Comparison of ENCODE assay signal across 11 mouse cellular contexts in the genomic region with DNA sequence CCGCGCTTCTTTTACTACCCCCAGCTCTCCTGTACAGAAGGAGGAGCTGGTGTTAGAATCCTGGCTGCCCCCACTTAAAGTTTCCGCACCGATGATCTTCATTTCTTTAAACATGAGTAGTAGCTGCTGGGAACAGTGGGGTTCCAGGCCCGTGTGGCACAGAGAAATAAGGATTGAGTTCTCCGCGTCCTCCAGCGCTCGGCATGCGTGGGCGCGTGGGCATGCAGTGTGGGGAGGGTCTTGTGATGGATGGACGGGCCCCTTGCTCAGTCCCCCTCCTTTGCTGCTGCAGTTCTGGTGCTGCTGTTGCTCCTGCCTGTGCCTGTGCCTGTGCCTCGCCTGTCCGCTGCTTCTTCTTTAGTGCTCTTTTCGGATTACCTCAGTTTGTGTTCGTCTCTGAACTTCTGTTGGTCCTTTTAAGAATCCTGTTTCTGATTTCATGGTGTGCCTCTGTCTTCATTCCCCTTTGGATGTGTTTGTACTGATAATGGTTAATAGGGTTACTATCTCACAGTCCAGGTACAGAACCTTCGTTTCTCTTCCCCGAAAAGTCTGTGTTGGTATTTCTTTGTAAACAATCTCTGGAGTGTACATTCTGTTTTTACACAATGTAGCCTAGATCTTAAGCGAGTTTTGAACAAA. TPM values are rescaled to one million over a fixed set of nuclear protein-coding genes. Genes with fewer than 3 reads are reported as not detected.
DNase-seq lines count a peak whose midpoint lies in the region; ATAC-seq and TF ChIP-seq lines count a peak whose summit lies in the region.
"Had no signal": no experiment of that assay in that cellular context is flagged by ENCODE, and none has a peak within 500 bp of the region (broad histone marks: within the 10 kb centered on the region; RNA-seq: fewer than 3 reads in every experiment).

No protein-coding gene starts in this region.

- H3K36me3 ChIP-seq in liver, postnatal 0 days (replicated peaks; ENCODE audit: insufficient read depth, low read length) = 0 out of 2 replicates have a peak, but pooled peaks cover 6% of the 10 kb centered on the region

- peak overlapping the region; percentile 58 for H3K4me2 ChIP-seq in liver, postnatal 0 days (ENCODE audit: low read depth, low read length)

- no peaks in the 10 kb centered on the region for H3K9me3 ChIP-seq in liver, postnatal 0 days (ENCODE audit: low read length)

- TF ChIP-seq CTCF in layer of hippocampus, adult 2 months (conservative IDR thresholded peaks at IDR 0.05) = no peak
- TF ChIP-seq CTCF in liver, postnatal 0 days (IDR thresholded peaks at IDR 0.05; ENCODE audit: low read depth) = no peak

- peak overlapping the region; percentile 35; the same call in 1 of the 2 replicates for H3K4me3 ChIP-seq in layer of hippocampus, adult 2 months
- no peak overlapping the region for H3K4me3 ChIP-seq in liver, postnatal 0 days (ENCODE audit: low read depth, low read length)

- no peak overlapping the region; the same call in 1 of the 2 replicates for H3K9ac ChIP-seq in liver, postnatal 0 days (replicated peaks)

- WGBS in liver, postnatal 0 days (ENCODE audit: insufficient replicate concordance) = 71% methylated on average over 20 of the region's 20 CpGs

- H3K4me1 ChIP-seq in liver, postnatal 0 days (ENCODE audit: insufficient read depth) = peaks cover 21% of the 10 kb centered on the region

- H3K27ac ChIP-seq in layer of hippocampus, adult 2 months = peak overlapping the region; percentile 33; the same call in 1 of the 2 replicates
- peak overlapping the region; percentile 29; the same call in 1 of the 2 replicates for H3K27ac ChIP-seq in liver, postnatal 0 days (ENCODE audit: low read depth)

- peak; percentile 65 for ATAC-seq in erythroid progenitor cell, adult 5-6 weeks (replicated peaks; ENCODE audit: low FRiP score, poor library complexity, severe bottlenecking)
- peak; percentile 64 for ATAC-seq in liver, postnatal 0 days
- ATAC-seq: lung, postnatal 0 days had no signal

- peak; percentile 94 for TF ChIP-seq EP300 in liver, postnatal 0 days (IDR thresholded peaks at IDR 0.05; ENCODE audit: low read depth)

- peak; percentile 22 to 29 for DNase-seq in cerebellum, postnatal 14 days
- no peak for DNase-seq in cerebellum, postnatal 4 days (ENCODE audit: low spot score in 2 of 2)
- DNase-seq in layer of hippocampus, adult 2 months (ENCODE audit: low spot score in 2 of 2) = no peak
- no peak for DNase-seq in layer of hippocampus, postnatal 36 days
- DNase-seq in liver, postnatal 0 days = no peak
- DNase-seq in urinary bladder, postnatal 25 days (ENCODE audit: low spot score) = no peak
- no peak for DNase-seq in lung, postnatal 4 days
- DNase-seq: adrenal gland, postnatal 25 days had no signal

- no peaks in the 10 kb centered on the region for H3K27me3 ChIP-seq in liver, postnatal 0 days (ENCODE audit: insufficient read depth, low read length)

RNA-seq across cellular contexts. Expression of a gene that starts 32.8 kb away (rescaled TPM):
- total RNA-seq in layer of hippocampus, adult 2 months (2021) = 10 to 100 TPM; 30.4 to 30.8 TPM
- total RNA-seq in layer of hippocampus, postnatal 36 days (2021) = 10 to 100 TPM; 28.5 to 30.7 TPM
- total RNA-seq in erythroid progenitor cell, adult 5-6 weeks (2015; ENCODE audit: low replicate concordance) = 82.2 and 93.7 TPM in 2 replicates
- total RNA-seq in erythroid progenitor cell, adult 5-6 weeks (2017; ENCODE audit: low replicate concordance) = 50.8 and 56.6 TPM in 2 replicates
- polyA plus RNA-seq in liver, postnatal 0 days (2015; fragmentation: Nextera tagmentation; extraction: Ambion mirVana) = 44.6 and 55.4 TPM in 2 replicates
- total RNA-seq: granulocyte monocyte progenitor cell, adult 5-6 weeks had no signal

Comparison
In these comparisons a context has a peak if more than half of its experiments do, and no peak if none do; other contexts are left out.
1. DNase-seq: peak in cerebellum, postnatal 14 days (2 of 2); none in cerebellum, postnatal 4 days (0 of 2), layer of hippocampus, adult 2 months (0 of 2), layer of hippocampus, postnatal 36 days (0 of 2), liver, postnatal 0 days (single experiment), urinary bladder, postnatal 25 days (single experiment) and lung, postnatal 4 days (0 of 2).